Mouse (Mus musculus): ENCODE data around the gene Slc1a1.

- TF ChIP-seq CTCF (IDR thresholded peaks at IDR 0.05; ENCODE audit: low read depth) (no peak), EP300 (IDR thresholded peaks at IDR 0.05; ENCODE audit: low read depth) (no peak)
Measured at GRCm38 (mm10) chr19:28963113-28963512, 128.3 kb downstream of the Slc1a1 start.
